ENCODE assay signal across 14 mouse cellular contexts in genomic region chr9:110689261-110689779, GRCm38 (mm10). TPM values are rescaled to one million over a fixed set of nuclear protein-coding genes. Genes with fewer than 3 reads are reported as not detected.
DNase-seq lines count a peak whose midpoint lies in the region; ATAC-seq and TF ChIP-seq lines count a peak whose summit lies in the region.
"Had no signal": no experiment of that assay in that cellular context is flagged by ENCODE, and none has a peak within 500 bp of the region (broad histone marks: within the 10 kb centered on the region; RNA-seq: fewer than 3 reads in every experiment).

No protein-coding gene starts in this region.

- DNase-seq in heart, postnatal 0 days (ENCODE audit: low spot score) = no peak
- DNase-seq in heart, postnatal 4 days = no peak
- DNase-seq in liver, postnatal 0 days = no peak
- no peak for DNase-seq in ovary, postnatal 36 days (ENCODE audit: low spot score)
- DNase-seq in hindbrain, embryonic 11.5 days (ENCODE audit: low spot score) = no peak
- DNase-seq in heart, embryonic 10.5 days (ENCODE audit: low spot score) = no peak
- DNase-seq: cerebellum, adult 9-10 months had no signal

- TF ChIP-seq CTCF in heart, postnatal 0 days (IDR thresholded peaks at IDR 0.05; ENCODE audit: low read depth) = no peak
- TF ChIP-seq CTCF in liver, postnatal 0 days (IDR thresholded peaks at IDR 0.05; ENCODE audit: low read depth) = no peak

- H3K27me3 ChIP-seq in heart, postnatal 0 days (ENCODE audit: control insufficient read depth, insufficient read depth, low read length) = no peaks in the 10 kb centered on the region
- H3K27me3 ChIP-seq in kidney, embryonic 16.5 days (ENCODE audit: insufficient read depth, low read length) = no peaks in the 10 kb centered on the region
- H3K27me3 ChIP-seq in liver, postnatal 0 days (ENCODE audit: insufficient read depth, low read length) = no peaks in the 10 kb centered on the region
- H3K27me3 ChIP-seq in stomach, embryonic 15.5 days (replicated peaks) = no peaks in the 10 kb centered on the region
- H3K27me3 ChIP-seq in hindbrain, embryonic 11.5 days (ENCODE audit: control insufficient read depth, insufficient read depth, low read length) = no peaks in the 10 kb centered on the region
- no peaks in the 10 kb centered on the region for H3K27me3 ChIP-seq in heart, embryonic 10.5 days (ENCODE audit: insufficient read depth, poor library complexity, severe bottlenecking)
- H3K27me3 ChIP-seq: embryonic facial prominence, embryonic 15.5 days; neural tube, embryonic 13.5 days had no signal

- WGBS in heart, postnatal 0 days = 84% methylated on average over 8 of the region's 8 CpGs
- 68% methylated on average over 8 of the region's 8 CpGs for WGBS in kidney, embryonic 16.5 days
- WGBS in liver, postnatal 0 days (ENCODE audit: insufficient replicate concordance) = 67% methylated on average over 8 of the region's 8 CpGs
- WGBS in stomach, embryonic 15.5 days = 56% methylated on average over 8 of the region's 8 CpGs
- 90% methylated on average over 8 of the region's 8 CpGs for WGBS in hindbrain, embryonic 11.5 days
- 88% methylated on average over 8 of the region's 8 CpGs for WGBS in heart, embryonic 10.5 days

- no peak overlapping the region for H3K4me3 ChIP-seq in heart, postnatal 0 days (ENCODE audit: low read depth, low read length)
- H3K4me3 ChIP-seq in kidney, embryonic 16.5 days (ENCODE audit: low read length) = no peak overlapping the region
- no peak overlapping the region for H3K4me3 ChIP-seq in liver, postnatal 0 days (ENCODE audit: low read depth, low read length)
- no peak overlapping the region for H3K4me3 ChIP-seq in stomach, embryonic 15.5 days (replicated peaks)
- no peak overlapping the region for H3K4me3 ChIP-seq in hindbrain, embryonic 11.5 days (ENCODE audit: low read depth, low read length)
- no peak overlapping the region for H3K4me3 ChIP-seq in heart, embryonic 10.5 days
- H3K4me3 ChIP-seq: embryonic facial prominence, embryonic 15.5 days; neural tube, embryonic 13.5 days had no signal

- peaks cover 30% of the 10 kb centered on the region for H3K4me1 ChIP-seq in heart, postnatal 0 days (ENCODE audit: control insufficient read depth, insufficient read depth)
- peaks cover 32% of the 10 kb centered on the region for H3K4me1 ChIP-seq in kidney, embryonic 16.5 days (ENCODE audit: insufficient read depth, low read length)
- peaks cover 28% of the 10 kb centered on the region for H3K4me1 ChIP-seq in liver, postnatal 0 days (ENCODE audit: insufficient read depth)
- peaks cover 17% of the 10 kb centered on the region for H3K4me1 ChIP-seq in stomach, embryonic 15.5 days
- H3K4me1 ChIP-seq in hindbrain, embryonic 11.5 days (replicated peaks; ENCODE audit: control insufficient read depth, insufficient read depth, low read length) = peaks cover 7% of the 10 kb centered on the region; the same call in 1 of the 2 replicates
- H3K4me1 ChIP-seq in heart, embryonic 10.5 days = peaks cover 42% of the 10 kb centered on the region

- no peak for ATAC-seq in heart, postnatal 0 days (ENCODE audit: insufficient read depth, low read depth)
- peak; percentile 71 for ATAC-seq in kidney, embryonic 16.5 days (ENCODE audit: low FRiP score, low TSS enrichment)
- ATAC-seq in liver, postnatal 0 days = peak; percentile 64
- ATAC-seq in stomach, embryonic 15.5 days (ENCODE audit: insufficient read depth, low FRiP score, low read depth) = peak; percentile 78
- ATAC-seq in hindbrain, embryonic 11.5 days (ENCODE audit: low FRiP score) = no peak

- H3K36me3 ChIP-seq in heart, postnatal 0 days (replicated peaks; ENCODE audit: control insufficient read depth, insufficient read depth, low read length) = peaks cover 8% of the 10 kb centered on the region
- H3K36me3 ChIP-seq in kidney, embryonic 16.5 days (ENCODE audit: insufficient read depth, low read length) = 0 out of 2 replicates have a peak, but pooled peaks cover 9% of the 10 kb centered on the region
- H3K36me3 ChIP-seq in liver, postnatal 0 days (replicated peaks; ENCODE audit: insufficient read depth, low read length) = peaks cover 11% of the 10 kb centered on the region
- H3K36me3 ChIP-seq in stomach, embryonic 15.5 days = peaks cover 9% of the 10 kb centered on the region
- no peaks in the 10 kb centered on the region for H3K36me3 ChIP-seq in hindbrain, embryonic 11.5 days (ENCODE audit: control insufficient read depth, insufficient read depth, low read length)
- peaks cover 12% of the 10 kb centered on the region for H3K36me3 ChIP-seq in heart, embryonic 10.5 days

- H3K27ac ChIP-seq in heart, postnatal 0 days (ENCODE audit: low read depth) = peak overlapping the region; percentile 7; the same call in 1 of the 2 replicates
- peak overlapping the region; percentile 85 for H3K27ac ChIP-seq in kidney, embryonic 16.5 days (ENCODE audit: low read length)
- H3K27ac ChIP-seq in liver, postnatal 0 days (ENCODE audit: low read depth) = peak overlapping the region; percentile 48; the same call in 1 of the 2 replicates
- peak overlapping the region; percentile 77 for H3K27ac ChIP-seq in stomach, embryonic 15.5 days
- no peak overlapping the region for H3K27ac ChIP-seq in hindbrain, embryonic 11.5 days (ENCODE audit: low read depth, low read length)
- H3K27ac ChIP-seq in heart, embryonic 10.5 days = no peak overlapping the region
- H3K27ac ChIP-seq: embryonic facial prominence, embryonic 15.5 days; neural tube, embryonic 13.5 days had no signal

- H3K9ac ChIP-seq in heart, postnatal 0 days (replicated peaks; ENCODE audit: low read depth, low read length) = no peak overlapping the region
- H3K9ac ChIP-seq in kidney, embryonic 16.5 days (replicated peaks; ENCODE audit: low read length) = no peak overlapping the region
- no peak overlapping the region for H3K9ac ChIP-seq in liver, postnatal 0 days (replicated peaks)
- H3K9ac ChIP-seq in stomach, embryonic 15.5 days = no peak overlapping the region
- no peak overlapping the region for H3K9ac ChIP-seq in hindbrain, embryonic 11.5 days (ENCODE audit: low read depth, low read length)
- H3K9ac ChIP-seq: embryonic facial prominence, embryonic 15.5 days; neural tube, embryonic 13.5 days had no signal

- no peak for TF ChIP-seq EP300 in heart, postnatal 0 days (IDR thresholded peaks at IDR 0.05; ENCODE audit: low read depth)
- no peak for TF ChIP-seq EP300 in liver, postnatal 0 days (IDR thresholded peaks at IDR 0.05; ENCODE audit: low read depth)

- no peaks in the 10 kb centered on the region for H3K9me3 ChIP-seq in heart, postnatal 0 days (replicated peaks; ENCODE audit: control insufficient read depth, low read length)
- H3K9me3 ChIP-seq in kidney, embryonic 16.5 days (ENCODE audit: low read length) = no peaks in the 10 kb centered on the region
- no peaks in the 10 kb centered on the region for H3K9me3 ChIP-seq in liver, postnatal 0 days (ENCODE audit: low read length)
- no peaks in the 10 kb centered on the region for H3K9me3 ChIP-seq in stomach, embryonic 15.5 days
- no peaks in the 10 kb centered on the region for H3K9me3 ChIP-seq in hindbrain, embryonic 11.5 days (ENCODE audit: control insufficient read depth, low read length)
- no peaks in the 10 kb centered on the region for H3K9me3 ChIP-seq in heart, embryonic 10.5 days
- H3K9me3 ChIP-seq: embryonic facial prominence, embryonic 15.5 days; neural tube, embryonic 13.5 days had no signal

- H3K4me2 ChIP-seq in heart, postnatal 0 days (ENCODE audit: low read depth, low read length) = no peak overlapping the region
- no peak overlapping the region; the same call in 1 of the 2 replicates for H3K4me2 ChIP-seq in kidney, embryonic 16.5 days (replicated peaks; ENCODE audit: low read depth, low read length)
- H3K4me2 ChIP-seq in liver, postnatal 0 days (ENCODE audit: low read depth, low read length) = peak overlapping the region; percentile 58
- peak overlapping the region; percentile 32 for H3K4me2 ChIP-seq in stomach, embryonic 15.5 days
- no peak overlapping the region for H3K4me2 ChIP-seq in hindbrain, embryonic 11.5 days (replicated peaks; ENCODE audit: low read depth, low read length)
- H3K4me2 ChIP-seq: embryonic facial prominence, embryonic 15.5 days; midbrain, embryonic 11.5 days; neural tube, embryonic 13.5 days had no signal

RNA-seq across cellular contexts. Expression of gene Ccdc12, which starts 33.0 kb away (rescaled TPM):
- 52.9 and 95.9 TPM in 2 replicates for total RNA-seq in heart, postnatal 0 days (2014; rRNA removed; ENCODE audit: low replicate concordance)
- 134 and 143 TPM in 2 replicates for polyA plus RNA-seq in heart, postnatal 0 days (2015; fragmentation: Nextera tagmentation; extraction: Ambion mirVana)
- total RNA-seq in heart, postnatal 4 days (2021) = 10 to 100 TPM; 79.8 to 88.6 TPM
- 154 and 155 TPM in 2 replicates for polyA plus RNA-seq in kidney, embryonic 16.5 days (2015; fragmentation: Nextera tagmentation; extraction: Ambion mirVana)
- polyA plus RNA-seq in liver, postnatal 0 days (2015; fragmentation: Nextera tagmentation; extraction: Ambion mirVana) = 69.3 and 71.1 TPM in 2 replicates
- polyA plus RNA-seq in stomach, embryonic 15.5 days (2015; fragmentation: Nextera tagmentation; extraction: Ambion mirVana) = 146 and 160 TPM in 2 replicates
- polyA plus RNA-seq in hindbrain, embryonic 11.5 days (2014; fragmentation: Nextera tagmentation; extraction: Ambion mirVana) = 141 and 145 TPM in 2 replicates
- polyA plus RNA-seq in heart, embryonic 10.5 days (2016; fragmentation: Nextera tagmentation; extraction: Ambion mirVana) = 159 and 189 TPM in 2 replicates

RNA-seq across cellular contexts. Expression of gene Nbeal2, which starts 35.4 kb away (rescaled TPM):
- 11.5 and 12.9 TPM in 2 replicates for total RNA-seq in heart, postnatal 0 days (2014; rRNA removed; ENCODE audit: low replicate concordance)
- polyA plus RNA-seq in heart, postnatal 0 days (2015; fragmentation: Nextera tagmentation; extraction: Ambion mirVana) = 1.2 and 1.6 TPM in 2 replicates
- total RNA-seq in heart, postnatal 4 days (2021) = 1 to 10 TPM; 7.4 to 8.6 TPM
- 4.8 and 5.0 TPM in 2 replicates for polyA plus RNA-seq in kidney, embryonic 16.5 days (2015; fragmentation: Nextera tagmentation; extraction: Ambion mirVana)
- polyA plus RNA-seq in liver, postnatal 0 days (2015; fragmentation: Nextera tagmentation; extraction: Ambion mirVana) = 1.5 and 2.0 TPM in 2 replicates
- polyA plus RNA-seq in stomach, embryonic 15.5 days (2015; fragmentation: Nextera tagmentation; extraction: Ambion mirVana) = 6.2 and 6.9 TPM in 2 replicates
- 1.9 and 2.4 TPM in 2 replicates for polyA plus RNA-seq in hindbrain, embryonic 11.5 days (2014; fragmentation: Nextera tagmentation; extraction: Ambion mirVana)
- 2.4 and 3.1 TPM in 2 replicates for polyA plus RNA-seq in heart, embryonic 10.5 days (2016; fragmentation: Nextera tagmentation; extraction: Ambion mirVana)

RNA-seq across cellular contexts. Expression of gene Myl3, which starts 52.3 kb away (rescaled TPM):
- total RNA-seq in heart, postnatal 0 days (2014; rRNA removed; ENCODE audit: low replicate concordance) = 7,206 and 8,752 TPM in 2 replicates
- 7,883 and 7,975 TPM in 2 replicates for polyA plus RNA-seq in heart, postnatal 0 days (2015; fragmentation: Nextera tagmentation; extraction: Ambion mirVana)
- 1,000 to 10,000 TPM; 8,328 to 9,816 TPM for total RNA-seq in heart, postnatal 4 days (2021)
- polyA plus RNA-seq in kidney, embryonic 16.5 days (2015; fragmentation: Nextera tagmentation; extraction: Ambion mirVana) = 1.5 and 3.6 TPM in 2 replicates
- polyA plus RNA-seq in liver, postnatal 0 days (2015; fragmentation: Nextera tagmentation; extraction: Ambion mirVana) = 0.52 and 2.0 TPM in 2 replicates
- polyA plus RNA-seq in stomach, embryonic 15.5 days (2015; fragmentation: Nextera tagmentation; extraction: Ambion mirVana) = 2.6 and 2.7 TPM in 2 replicates
- 0.42 and 0.73 TPM in 2 replicates for polyA plus RNA-seq in hindbrain, embryonic 11.5 days (2014; fragmentation: Nextera tagmentation; extraction: Ambion mirVana)
- 1,835 and 3,713 TPM in 2 replicates for polyA plus RNA-seq in heart, embryonic 10.5 days (2016; fragmentation: Nextera tagmentation; extraction: Ambion mirVana)
- total RNA-seq: left cerebral cortex, postnatal 25 days had no signal
- polyA plus RNA-seq: C2C12 had no signal

RNA-seq across cellular contexts. Expression of gene Pth1r, which starts 57.6 kb away (rescaled TPM):
- total RNA-seq in heart, postnatal 0 days (2014; rRNA removed; ENCODE audit: low replicate concordance) = 34.2 and 41.8 TPM in 2 replicates
- polyA plus RNA-seq in heart, postnatal 0 days (2015; fragmentation: Nextera tagmentation; extraction: Ambion mirVana) = 11.4 and 12.0 TPM in 2 replicates
- total RNA-seq in heart, postnatal 4 days (2021) = 10 to 100 TPM; 16.4 to 19.3 TPM
- 98.8 and 108 TPM in 2 replicates for polyA plus RNA-seq in kidney, embryonic 16.5 days (2015; fragmentation: Nextera tagmentation; extraction: Ambion mirVana)
- polyA plus RNA-seq in liver, postnatal 0 days (2015; fragmentation: Nextera tagmentation; extraction: Ambion mirVana) = 5.2 and 5.3 TPM in 2 replicates
- 23.9 and 24.3 TPM in 2 replicates for polyA plus RNA-seq in stomach, embryonic 15.5 days (2015; fragmentation: Nextera tagmentation; extraction: Ambion mirVana)
- 21.9 and 23.9 TPM in 2 replicates for polyA plus RNA-seq in hindbrain, embryonic 11.5 days (2014; fragmentation: Nextera tagmentation; extraction: Ambion mirVana)
- 41.3 and 49.7 TPM in 2 replicates for polyA plus RNA-seq in heart, embryonic 10.5 days (2016; fragmentation: Nextera tagmentation; extraction: Ambion mirVana)

Comparison
In these comparisons a context has a peak if more than half of its experiments do, and no peak if none do; other contexts are left out.
1. H3K27ac ChIP-seq: peak in heart, postnatal 0 days (single experiment), kidney, embryonic 16.5 days (single experiment), liver, postnatal 0 days (single experiment) and stomach, embryonic 15.5 days (single experiment); none in hindbrain, embryonic 11.5 days (single experiment) and heart, embryonic 10.5 days (single experiment).
2. ATAC-seq: peak in kidney, embryonic 16.5 days (single experiment), liver, postnatal 0 days (single experiment) and stomach, embryonic 15.5 days (single experiment); none in heart, postnatal 0 days (single experiment) and hindbrain, embryonic 11.5 days (single experiment).
3. H3K4me2 ChIP-seq: peak in liver, postnatal 0 days (single experiment) and stomach, embryonic 15.5 days (single experiment); none in heart, postnatal 0 days (single experiment), kidney, embryonic 16.5 days (single experiment) and hindbrain, embryonic 11.5 days (single experiment).
4. RNA of gene Myl3, which starts 52.3 kb away (polyA plus RNA-seq): 7,883 to 7,975 TPM in heart, postnatal 0 days and 1,835 to 3,713 TPM in heart, embryonic 10.5 days; 1.5 to 3.6 TPM in kidney, embryonic 16.5 days, 2.6 to 2.7 TPM in stomach, embryonic 15.5 days, 0.52 to 2.0 TPM in liver, postnatal 0 days and 0.42 to 0.73 TPM in hindbrain, embryonic 11.5 days; every median in the first group is over 100 times any median in the second.